Mouse (Mus musculus) liver, embryonic 14.5 days (tissue): ENCODE measurements around the gene Pnpla3.

Experiments used
- CTCF ChIP-seq: IDR thresholded peaks from 2 replicates; pipeline ENCODE4 v1.5.1; 2016; ENCODE audit warnings: antibody characterized with exemption, low read depth, control low read depth
- EP300 ChIP-seq: IDR thresholded peaks from 2 replicates; pipeline ENCODE4 v1.6.1; 2016; ENCODE audit warnings: antibody characterized with exemption, low read depth

- TF ChIP-seq CTCF (peak; percentile 20; the same call in 1 of the 2 replicates), EP300 (no peak)
These were observed 55.8 kb downstream of the Pnpla3 start for GRCm38 (mm10) chr15:84223423-84223822.
